Mouse (Mus musculus): ENCODE data around the gene Sparcl1. TPM values are rescaled to one million over a fixed set of nuclear protein-coding genes. Genes with fewer than 3 reads are reported as not detected.
A peak's percentile ranks its signal among the peaks of the same experiment; 100 is the strongest.

Sparcl1 gene
- polyA plus RNA-seq, 1 experiment from 2014 or later = 79.2 TPM

GRCm38 (mm10) chr5:104137920-104138541 is 24.5 kb upstream of the Sparcl1 start:
- H3K4me3 ChIP-seq (ENCODE audit: low read length) = no peak overlapping the region
- no peak overlapping the region for H3K4me2 ChIP-seq (replicated peaks; ENCODE audit: low read depth, low read length)
- WGBS = 64% methylated on average over 10 of the region's 10 CpGs
- no peaks in the 10 kb centered on the region for H3K36me3 ChIP-seq (ENCODE audit: insufficient read depth, low read length)
- no peaks in the 10 kb centered on the region for H3K9me3 ChIP-seq (ENCODE audit: low read length)
- H3K4me1 ChIP-seq (ENCODE audit: insufficient read depth, low read length) = 0 out of 2 replicates have a peak, but pooled peaks cover 3% of the 10 kb centered on the region
- H3K27ac ChIP-seq (ENCODE audit: low read length) = no peak overlapping the region
- no peak for ATAC-seq (ENCODE audit: low FRiP score, low TSS enrichment)
- H3K9ac ChIP-seq (replicated peaks; ENCODE audit: low read length) = no peak overlapping the region
- no peaks in the 10 kb centered on the region for H3K27me3 ChIP-seq (ENCODE audit: insufficient read depth, low read length)

- H3K9ac ChIP-seq (replicated peaks; ENCODE audit: low read length) = no peak overlapping the region
- peaks cover 5% of the 10 kb centered on the region for H3K4me1 ChIP-seq (ENCODE audit: insufficient read depth, low read length)
- no peak for ATAC-seq (ENCODE audit: low FRiP score, low TSS enrichment)
- no peaks in the 10 kb centered on the region for H3K27me3 ChIP-seq (ENCODE audit: insufficient read depth, low read length)
- no peak overlapping the region for H3K4me3 ChIP-seq (ENCODE audit: low read length)
- H3K36me3 ChIP-seq (ENCODE audit: insufficient read depth, low read length) = no peaks in the 10 kb centered on the region
- H3K9me3 ChIP-seq (ENCODE audit: low read length) = no peaks in the 10 kb centered on the region
- H3K27ac ChIP-seq (ENCODE audit: low read length) = no peak overlapping the region
- 62% methylated on average over 4 of the region's 4 CpGs for WGBS
- no peak overlapping the region for H3K4me2 ChIP-seq (replicated peaks; ENCODE audit: low read depth, low read length)
These were observed 20.2 kb upstream of the Sparcl1 start for GRCm38 (mm10) chr5:104133752-104134151.

GRCm38 (mm10) chr5:104131544-104131943 is 18.0 kb upstream of the Sparcl1 start:
- 59% methylated on average over 4 of the region's 4 CpGs for whole genome bisulfite sequencing
- no peak overlapping the region for H3K9ac ChIP-seq (replicated peaks; ENCODE audit: low read length)
- H3K4me3 ChIP-seq (ENCODE audit: low read length) = no peak overlapping the region
- H3K9me3 ChIP-seq (ENCODE audit: low read length) = no peaks in the 10 kb centered on the region
- ATAC-seq (ENCODE audit: low FRiP score, low TSS enrichment) = peak; percentile 62; the same call in 1 of the 2 replicates
- H3K27ac ChIP-seq (ENCODE audit: low read length) = no peak overlapping the region
- no peaks in the 10 kb centered on the region for H3K27me3 ChIP-seq (ENCODE audit: insufficient read depth, low read length)
- H3K36me3 ChIP-seq (ENCODE audit: insufficient read depth, low read length) = no peaks in the 10 kb centered on the region
- no peak overlapping the region for H3K4me2 ChIP-seq (replicated peaks; ENCODE audit: low read depth, low read length)
- H3K4me1 ChIP-seq (ENCODE audit: insufficient read depth, low read length) = peaks cover 7% of the 10 kb centered on the region

- H3K4me2 ChIP-seq (replicated peaks; ENCODE audit: low read depth, low read length) = no peak overlapping the region
- no peaks in the 10 kb centered on the region for H3K27me3 ChIP-seq (ENCODE audit: insufficient read depth, low read length)
- H3K4me1 ChIP-seq (ENCODE audit: insufficient read depth, low read length) = peaks cover 7% of the 10 kb centered on the region
- H3K9me3 ChIP-seq (ENCODE audit: low read length) = no peaks in the 10 kb centered on the region
- H3K36me3 ChIP-seq (ENCODE audit: insufficient read depth, low read length) = no peaks in the 10 kb centered on the region
- 92% methylated on average over 4 of the region's 4 CpGs for WGBS
- H3K27ac ChIP-seq (ENCODE audit: low read length) = no peak overlapping the region
- H3K9ac ChIP-seq (replicated peaks; ENCODE audit: low read length) = no peak overlapping the region
- no peak overlapping the region for H3K4me3 ChIP-seq (ENCODE audit: low read length)
- no peak for ATAC-seq (ENCODE audit: low FRiP score, low TSS enrichment)
These were observed 17.4 kb upstream of the Sparcl1 start for GRCm38 (mm10) chr5:104130891-104131290.

- 30% methylated on average over 12 of the region's 12 CpGs for WGBS
- peaks cover 7% of the 10 kb centered on the region for H3K4me1 ChIP-seq (ENCODE audit: insufficient read depth, low read length)
- H3K4me2 ChIP-seq (replicated peaks; ENCODE audit: low read depth, low read length) = no peak overlapping the region
- H3K27me3 ChIP-seq (ENCODE audit: insufficient read depth, low read length) = no peaks in the 10 kb centered on the region
- H3K9me3 ChIP-seq (ENCODE audit: low read length) = no peaks in the 10 kb centered on the region
- H3K4me3 ChIP-seq (ENCODE audit: low read length) = no peak overlapping the region
- no peak overlapping the region for H3K9ac ChIP-seq (replicated peaks; ENCODE audit: low read length)
- no peaks in the 10 kb centered on the region for H3K36me3 ChIP-seq (ENCODE audit: insufficient read depth, low read length)
- peak overlapping the region; percentile 65 for H3K27ac ChIP-seq (ENCODE audit: low read length)
- ATAC-seq (ENCODE audit: low FRiP score, low TSS enrichment) = peak; percentile 55; the same call in 1 of the 2 replicates
These were observed 14.9 kb upstream of the Sparcl1 start for GRCm38 (mm10) chr5:104128281-104129031.

GRCm38 (mm10) chr5:104127351-104127750 is 13.8 kb upstream of the Sparcl1 start:
- Histone ChIP-seq H3K9me3 (ENCODE audit: low read length) (no peaks in the 10 kb centered on the region), H3K27me3 (ENCODE audit: insufficient read depth, low read length) (no peaks in the 10 kb centered on the region), H3K4me1 (ENCODE audit: insufficient read depth, low read length) (peaks cover 7% of the 10 kb centered on the region), H3K36me3 (ENCODE audit: insufficient read depth, low read length) (no peaks in the 10 kb centered on the region), H3K4me2 (replicated peaks; ENCODE audit: low read depth, low read length) (no peak overlapping the region), H3K9ac (replicated peaks; ENCODE audit: low read length) (no peak overlapping the region), H3K27ac (ENCODE audit: low read length) (no peak overlapping the region), H3K4me3 (ENCODE audit: low read length) (no peak overlapping the region)
- no peak for ATAC-seq (ENCODE audit: low FRiP score, low TSS enrichment)
- WGBS = 89% methylated on average over 1 of the region's 1 CpGs

- no peaks in the 10 kb centered on the region for H3K36me3 ChIP-seq (ENCODE audit: insufficient read depth, low read length)
- no peaks in the 10 kb centered on the region for H3K27me3 ChIP-seq (ENCODE audit: insufficient read depth, low read length)
- no peak for ATAC-seq (ENCODE audit: low FRiP score, low TSS enrichment)
- H3K9ac ChIP-seq (replicated peaks; ENCODE audit: low read length) = no peak overlapping the region
- no peaks in the 10 kb centered on the region for H3K9me3 ChIP-seq (ENCODE audit: low read length)
- 80% methylated on average over 12 of the region's 12 CpGs for WGBS
- H3K4me2 ChIP-seq (replicated peaks; ENCODE audit: low read depth, low read length) = no peak overlapping the region
- H3K4me1 ChIP-seq (ENCODE audit: insufficient read depth, low read length) = peaks cover 7% of the 10 kb centered on the region
- H3K27ac ChIP-seq (ENCODE audit: low read length) = no peak overlapping the region
- H3K4me3 ChIP-seq (ENCODE audit: low read length) = no peak overlapping the region
These were observed 13.2 kb upstream of the Sparcl1 start for GRCm38 (mm10) chr5:104126561-104127320.

- H3K4me1 ChIP-seq (ENCODE audit: insufficient read depth, low read length) = peaks cover 7% of the 10 kb centered on the region
- no peak overlapping the region for H3K9ac ChIP-seq (replicated peaks; ENCODE audit: low read length)
- no peaks in the 10 kb centered on the region for H3K36me3 ChIP-seq (ENCODE audit: insufficient read depth, low read length)
- WGBS = 71% methylated on average over 6 of the region's 6 CpGs
- no peak overlapping the region for H3K4me2 ChIP-seq (replicated peaks; ENCODE audit: low read depth, low read length)
- H3K9me3 ChIP-seq (ENCODE audit: low read length) = no peaks in the 10 kb centered on the region
- H3K27me3 ChIP-seq (ENCODE audit: insufficient read depth, low read length) = no peaks in the 10 kb centered on the region
- H3K27ac ChIP-seq (ENCODE audit: low read length) = no peak overlapping the region
- no peak for ATAC-seq (ENCODE audit: low FRiP score, low TSS enrichment)
- H3K4me3 ChIP-seq (ENCODE audit: low read length) = no peak overlapping the region
These were observed 10.6 kb upstream of the Sparcl1 start for GRCm38 (mm10) chr5:104124016-104124658.

GRCm38 (mm10) chr5:104115890-104116289 is 2.4 kb upstream of the Sparcl1 start:
- H3K36me3 ChIP-seq (ENCODE audit: insufficient read depth, low read length) = no peaks in the 10 kb centered on the region
- no peak overlapping the region for H3K4me3 ChIP-seq (ENCODE audit: low read length)
- peaks cover 33% of the 10 kb centered on the region for H3K4me1 ChIP-seq (ENCODE audit: insufficient read depth, low read length)
- H3K27me3 ChIP-seq (ENCODE audit: insufficient read depth, low read length) = no peaks in the 10 kb centered on the region
- no peak overlapping the region for H3K4me2 ChIP-seq (replicated peaks; ENCODE audit: low read depth, low read length)
- H3K9ac ChIP-seq (replicated peaks; ENCODE audit: low read length) = no peak overlapping the region
- no peaks in the 10 kb centered on the region for H3K9me3 ChIP-seq (ENCODE audit: low read length)
- WGBS = 65% methylated on average over 4 of the region's 4 CpGs
- H3K27ac ChIP-seq (ENCODE audit: low read length) = peak overlapping the region; percentile 61; the same call in 1 of the 2 replicates
- no peak for ATAC-seq (ENCODE audit: low FRiP score, low TSS enrichment)
